Mouse (Mus musculus) neural tube, embryonic 12.5 days (tissue): ENCODE results near the gene Olfr56. TPM values are rescaled to one million over a fixed set of nuclear protein-coding genes. Genes with fewer than 3 reads are reported as not detected.
A peak's percentile ranks its signal among the peaks of the same experiment; 100 is the strongest.

Source experiments
- ATAC-seq: fragments of 200-750 bp; cut with Nextera tagmentation; 2 replicates; pipeline ENCODE4 v1.8.0; 2017; ENCODE audit warnings: low read depth, mild to moderate bottlenecking, moderate TSS enrichment, moderate library complexity; ENCODE audit not compliant: low FRiP score
- H3K27ac ChIP-seq: fragments of 300-500 bp; sonication (generic); 2 replicates; pipeline ENCODE4 v1.5.1; 2016
- H3K27me3 ChIP-seq: fragments of 300-500 bp; sonication (generic); replicated peaks from 2 replicates; pipeline ENCODE4 v1.6.1; 2016; ENCODE audit warnings: mild to moderate bottlenecking
- H3K36me3 ChIP-seq: fragments of 300-500 bp; sonication (generic); 2 replicates; pipeline ENCODE4 v1.6.1; 2016; ENCODE audit warnings: mild to moderate bottlenecking
- H3K4me1 ChIP-seq: fragments of 300-500 bp; sonication (generic); 2 replicates; pipeline ENCODE4 v1.6.1; 2016
- H3K4me2 ChIP-seq: fragments of 300-500 bp; sonication (generic); replicated peaks from 2 replicates; pipeline ENCODE4 v1.6.1; 2016; ENCODE audit warnings: mild to moderate bottlenecking
- H3K4me3 ChIP-seq: fragments of 300-500 bp; sonication (generic); 2 replicates; pipeline ENCODE4 v1.5.1; 2016
- H3K9ac ChIP-seq: fragments of 300-500 bp; sonication (generic); 2 replicates; pipeline ENCODE4 v1.6.1; 2016; ENCODE audit warnings: mild to moderate bottlenecking
- H3K9me3 ChIP-seq: fragments of 300-500 bp; sonication (generic); 2 replicates; pipeline ENCODE4 v1.6.1; 2016; ENCODE audit warnings: mild to moderate bottlenecking
- WGBS: fragments of 180-500 bp; shearing (Covaris S2); methylation state at CpG from one replicate; pipeline ENCODE4 v1.1.7; 2016; 5-methylcytosine and 5-hydroxymethylcytosine counted together
- polyA plus RNA-seq: library from polyadenylated mRNA; unstranded; fragments of >200 nt; fragmentation: Nextera tagmentation; extraction: Ambion mirVana; gene quantifications from 2 replicates; pipeline ENCODE4 v1.2.1, GENCODE M21; 2016

Gene Olfr56
- polyA plus RNA-seq, 1 experiment from 2014 or later = not detected

DNA sequence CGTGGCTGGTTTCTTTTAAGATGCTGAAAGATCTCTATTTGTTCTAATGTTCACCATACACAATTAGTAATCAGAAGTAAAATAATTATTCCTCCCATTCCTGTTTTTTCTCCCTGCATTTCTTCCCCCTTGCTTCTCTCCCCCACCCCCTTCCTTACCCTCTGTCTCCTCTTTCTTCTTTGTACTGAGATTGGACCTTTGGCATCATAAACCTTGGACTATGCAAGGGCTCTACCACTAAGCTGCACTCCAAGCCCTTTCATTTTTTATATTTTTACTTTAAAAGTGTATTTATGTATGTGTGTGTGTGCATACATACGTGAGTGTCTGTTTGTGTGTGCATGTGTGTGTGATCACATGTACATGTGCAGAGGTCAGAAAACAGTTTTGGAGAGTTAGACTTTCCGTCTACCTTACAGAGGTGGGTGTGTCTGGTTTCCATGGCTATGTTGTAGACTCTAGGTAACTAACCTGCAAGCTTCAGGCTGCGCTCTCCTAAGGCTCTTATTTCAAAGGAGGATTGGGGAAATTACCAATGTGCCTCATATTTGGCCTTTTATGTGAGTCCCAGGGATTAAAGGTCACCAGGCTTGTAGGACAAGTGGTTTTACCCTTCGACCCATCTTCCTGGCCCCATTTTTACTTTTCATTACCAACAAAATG, 110.4 kb downstream of the Olfr56 start:
- no peak for ATAC-seq

DNA sequence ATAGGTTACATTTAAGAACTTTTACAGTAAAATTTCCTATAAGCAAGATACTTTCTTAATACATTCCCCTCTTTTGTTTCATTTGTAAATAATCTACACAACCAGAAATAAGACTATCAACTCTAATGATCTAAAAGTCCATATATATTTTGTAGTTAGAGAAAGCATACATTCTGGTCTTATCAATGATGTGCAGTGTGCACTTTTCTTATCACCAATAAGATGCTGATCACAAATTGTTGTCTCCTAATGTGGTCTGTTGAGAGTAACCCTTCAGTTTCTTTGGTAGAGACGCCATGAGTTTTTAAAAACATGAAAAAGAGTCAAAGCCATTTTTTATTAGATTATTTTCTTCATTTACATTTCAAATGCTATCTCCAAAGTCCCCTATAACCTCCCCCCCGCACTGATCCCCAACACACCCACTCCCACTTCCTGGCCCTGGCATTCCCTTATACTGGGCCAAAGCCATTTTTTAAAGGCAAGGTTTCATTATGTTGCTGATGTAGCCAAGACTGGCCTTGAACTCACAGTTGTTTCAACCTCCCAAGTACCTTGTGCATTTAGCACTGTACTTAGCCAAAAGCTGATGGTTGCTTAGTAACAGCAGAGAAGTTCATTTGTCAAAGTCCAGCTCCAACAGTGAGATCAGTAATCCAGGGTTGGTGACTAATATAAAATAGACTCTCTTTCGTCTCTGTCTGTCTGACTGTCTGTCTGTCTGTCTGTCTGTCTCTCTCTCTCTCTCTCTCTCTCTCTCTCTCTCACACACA, 111.2 kb downstream of the Olfr56 start:
- Histone ChIP-seq H3K9ac (no peak overlapping the region), H3K27ac (no peak overlapping the region), H3K4me2 (no peak overlapping the region), H3K36me3 (no peaks in the 10 kb centered on the region), H3K9me3 (no peaks in the 10 kb centered on the region), H3K4me1 (no peaks in the 10 kb centered on the region), H3K4me3 (no peak overlapping the region), H3K27me3 (0 out of 2 replicates have a peak, but pooled peaks cover 3% of the 10 kb centered on the region)
- WGBS = 81% methylated on average over 3 of the region's 3 CpGs
- ATAC-seq = no peak

More for the DNA sequence above, 110.4 kb downstream of the Olfr56 start:
- H3K4me3 ChIP-seq = no peak overlapping the region
- no peaks in the 10 kb centered on the region for H3K9me3 ChIP-seq
- 87% methylated on average over 5 of the region's 5 CpGs for WGBS
- H3K36me3 ChIP-seq = no peaks in the 10 kb centered on the region
- H3K4me2 ChIP-seq = no peak overlapping the region
- 0 out of 2 replicates have a peak, but pooled peaks cover 3% of the 10 kb centered on the region for H3K27me3 ChIP-seq
- H3K4me1 ChIP-seq = no peaks in the 10 kb centered on the region
- H3K27ac ChIP-seq = no peak overlapping the region
- no peak overlapping the region for H3K9ac ChIP-seq

DNA sequence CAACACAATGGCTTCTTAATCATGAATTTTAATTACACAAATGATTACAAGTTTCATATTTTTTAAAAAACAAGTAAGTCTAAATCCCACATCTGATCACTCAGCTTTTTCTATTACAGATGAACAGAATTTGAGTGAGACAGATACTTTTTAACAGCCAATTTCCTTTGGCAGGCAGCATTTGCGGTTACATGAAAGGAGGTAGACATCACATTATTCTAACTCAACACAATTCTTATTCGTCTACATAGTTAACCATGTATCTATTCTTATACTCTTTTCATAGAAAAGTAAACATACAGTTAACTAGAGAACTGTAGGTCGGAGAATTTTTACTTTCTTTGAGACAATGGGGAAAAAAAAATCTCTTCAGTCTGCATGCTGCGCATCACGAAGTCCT, 111.9 kb downstream of the Olfr56 start:
- no peak overlapping the region for H3K4me3 ChIP-seq
- no peaks in the 10 kb centered on the region for H3K36me3 ChIP-seq
- 0 out of 2 replicates have a peak, but pooled peaks cover 3% of the 10 kb centered on the region for H3K27me3 ChIP-seq
- H3K27ac ChIP-seq = no peak overlapping the region
- no peaks in the 10 kb centered on the region for H3K9me3 ChIP-seq
- H3K9ac ChIP-seq = no peak overlapping the region
- WGBS = 92% methylated on average over 5 of the region's 5 CpGs
- ATAC-seq = no peak
- H3K4me1 ChIP-seq = no peaks in the 10 kb centered on the region
- H3K4me2 ChIP-seq = no peak overlapping the region

DNA sequence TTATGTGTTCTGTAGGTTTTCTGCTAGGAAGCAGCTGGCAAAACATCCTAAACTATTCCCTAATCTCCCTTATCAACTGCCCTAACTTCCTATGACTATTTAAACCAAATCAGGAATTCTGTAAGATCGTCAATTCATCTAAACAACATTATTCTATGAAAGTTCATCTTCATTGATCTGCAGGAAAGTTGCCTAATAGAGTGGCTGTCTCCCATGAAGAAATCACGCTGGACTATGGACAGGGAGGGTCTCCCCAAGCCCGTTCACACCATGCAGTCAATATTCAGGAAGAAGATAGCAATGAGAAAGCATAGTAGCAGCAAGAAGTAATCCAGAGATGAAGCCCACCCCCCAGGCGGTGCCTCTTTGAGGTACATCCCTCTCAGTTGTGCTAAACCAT, 112.5 kb downstream of the Olfr56 start:
- H3K4me3 ChIP-seq = no peak overlapping the region
- H3K36me3 ChIP-seq = no peaks in the 10 kb centered on the region
- no peaks in the 10 kb centered on the region for H3K4me1 ChIP-seq
- WGBS = 79% methylated on average over 4 of the region's 4 CpGs
- H3K9me3 ChIP-seq = no peaks in the 10 kb centered on the region
- H3K9ac ChIP-seq = no peak overlapping the region
- no peak for ATAC-seq
- H3K27me3 ChIP-seq = 0 out of 2 replicates have a peak, but pooled peaks cover 3% of the 10 kb centered on the region
- no peak overlapping the region for H3K4me2 ChIP-seq
- H3K27ac ChIP-seq = no peak overlapping the region

DNA sequence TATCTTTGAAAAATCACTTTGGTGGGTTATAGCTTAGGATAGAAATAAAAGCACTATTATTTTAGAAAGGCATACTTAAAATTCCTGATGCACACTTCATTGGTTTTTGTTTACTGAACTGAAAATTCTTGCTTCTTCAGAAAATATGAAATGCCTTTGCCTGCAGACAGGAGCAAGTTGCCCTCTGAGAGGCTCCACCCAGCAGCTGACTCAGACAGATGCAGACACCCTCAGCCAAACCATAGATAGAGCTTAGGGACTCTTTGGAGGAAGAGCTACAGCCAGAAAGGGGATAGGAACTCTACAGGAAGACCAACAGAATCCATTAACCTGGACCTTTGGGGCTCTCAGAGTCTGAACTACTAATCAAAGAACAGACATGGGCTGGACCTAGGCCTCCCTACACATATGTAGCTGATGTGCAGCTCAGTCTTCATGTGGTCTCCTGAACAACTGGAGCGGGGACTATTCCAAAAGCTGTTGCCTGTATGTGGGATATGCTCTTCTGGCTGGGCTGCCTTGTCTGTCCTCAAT, 113.4 kb downstream of the Olfr56 start:
- Histone ChIP-seq H3K27me3 (0 out of 2 replicates have a peak, but pooled peaks cover 3% of the 10 kb centered on the region), H3K4me2 (no peak overlapping the region), H3K4me3 (no peak overlapping the region), H3K4me1 (no peaks in the 10 kb centered on the region), H3K9me3 (no peaks in the 10 kb centered on the region), H3K36me3 (no peaks in the 10 kb centered on the region), H3K27ac (no peak overlapping the region), H3K9ac (no peak overlapping the region)
- no peak for ATAC-seq
- WGBS = 97% methylated on average over 1 of the region's 1 CpGs

DNA sequence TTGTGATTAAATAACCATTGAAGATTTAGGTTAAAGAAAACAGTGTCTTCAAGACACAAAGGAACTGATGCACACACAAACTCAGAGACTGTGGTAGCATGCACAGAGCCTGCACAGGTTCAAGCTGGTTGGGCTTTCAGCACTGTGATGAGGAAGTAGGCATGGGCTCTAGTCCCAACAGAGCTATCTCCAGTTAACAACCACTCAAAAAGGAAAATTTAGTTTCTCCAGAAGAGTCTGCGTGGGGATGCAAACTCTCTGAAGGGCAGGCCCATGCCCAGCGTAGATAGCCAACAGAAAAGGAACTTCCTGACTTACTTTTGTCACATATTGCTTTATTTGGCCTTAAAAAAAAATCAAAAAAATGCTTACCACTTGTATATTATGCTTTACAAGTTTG, 114.1 kb downstream of the Olfr56 start:
- H3K4me1 ChIP-seq = no peaks in the 10 kb centered on the region
- ATAC-seq = no peak
- H3K9ac ChIP-seq = no peak overlapping the region
- no peaks in the 10 kb centered on the region for H3K36me3 ChIP-seq
- 98% methylated on average over 2 of the region's 2 CpGs for WGBS
- H3K27ac ChIP-seq = no peak overlapping the region
- H3K4me2 ChIP-seq = no peak overlapping the region
- 0 out of 2 replicates have a peak, but pooled peaks cover 3% of the 10 kb centered on the region for H3K27me3 ChIP-seq
- H3K9me3 ChIP-seq = no peaks in the 10 kb centered on the region
- H3K4me3 ChIP-seq = no peak overlapping the region

DNA sequence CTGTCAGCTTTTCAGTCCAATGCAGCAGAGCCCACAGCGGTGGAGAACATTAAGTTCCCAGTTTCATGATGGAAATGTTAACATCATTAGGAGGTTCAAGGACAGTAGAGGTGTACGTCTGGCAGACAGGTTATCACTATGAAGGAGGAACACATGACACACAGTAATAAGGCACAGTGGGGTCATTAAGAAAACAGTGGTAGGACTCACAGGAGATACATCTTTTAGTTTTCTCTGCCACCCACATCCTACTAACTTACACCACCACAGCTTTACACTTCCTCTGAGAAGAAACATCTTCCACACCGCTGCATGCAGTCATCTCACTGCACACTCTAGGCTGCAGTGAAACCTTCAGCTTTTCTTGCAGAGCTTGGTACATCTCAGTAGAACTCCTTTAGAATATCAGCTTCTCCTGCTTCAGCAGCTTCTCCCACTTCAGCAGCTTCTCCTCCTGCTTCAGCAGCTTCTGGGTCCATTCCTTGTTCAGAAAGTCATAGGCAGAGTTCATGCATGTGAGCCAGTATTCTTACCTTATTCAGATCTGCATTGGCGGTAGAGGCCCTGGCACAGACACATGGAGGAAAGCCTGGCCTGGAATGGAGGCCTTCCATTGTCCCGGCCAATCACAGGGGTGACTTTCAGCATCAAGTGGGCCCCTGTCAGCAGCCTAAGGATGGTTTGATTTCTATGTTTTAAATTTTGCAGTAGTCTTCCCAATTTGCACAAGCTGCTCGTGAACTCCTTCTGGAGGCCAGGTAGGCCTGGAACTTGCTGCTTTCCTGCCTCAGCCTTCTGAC, 115.4 kb downstream of the Olfr56 start:
- Histone ChIP-seq H3K27me3 (no peaks in the 10 kb centered on the region), H3K27ac (no peak overlapping the region), H3K9ac (no peak overlapping the region), H3K4me3 (no peak overlapping the region), H3K4me2 (no peak overlapping the region), H3K4me1 (no peaks in the 10 kb centered on the region), H3K9me3 (no peaks in the 10 kb centered on the region), H3K36me3 (no peaks in the 10 kb centered on the region)
- ATAC-seq = no peak
- WGBS = 92% methylated on average over 6 of the region's 6 CpGs

DNA sequence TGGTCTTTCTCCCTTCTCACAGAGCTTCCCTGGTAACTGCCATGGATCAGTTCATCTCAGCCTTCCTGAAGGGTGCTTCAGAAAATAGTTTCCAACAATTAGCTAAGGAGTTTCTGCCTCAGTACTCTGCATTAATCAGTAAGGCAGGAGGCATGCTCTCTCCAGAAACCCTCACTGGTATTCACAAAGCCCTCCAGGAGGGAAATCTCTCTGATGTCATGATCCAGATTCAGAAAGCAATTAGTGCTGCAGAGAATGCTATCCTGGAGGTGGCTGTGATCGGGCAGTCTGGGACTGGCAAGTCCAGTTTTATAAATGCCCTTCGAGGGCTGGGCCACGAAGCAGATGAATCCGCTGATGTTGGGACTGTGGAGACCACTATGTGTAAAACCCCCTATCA, 116.7 kb downstream of the Olfr56 start:
- no peak for ATAC-seq
- no peak overlapping the region for H3K4me2 ChIP-seq
- no peaks in the 10 kb centered on the region for H3K27me3 ChIP-seq
- no peak overlapping the region for H3K4me3 ChIP-seq
- no peaks in the 10 kb centered on the region for H3K36me3 ChIP-seq
- no peaks in the 10 kb centered on the region for H3K4me1 ChIP-seq
- H3K27ac ChIP-seq = no peak overlapping the region
- no peak overlapping the region for H3K9ac ChIP-seq
- 90% methylated on average over 4 of the region's 4 CpGs for WGBS
- no peaks in the 10 kb centered on the region for H3K9me3 ChIP-seq

DNA sequence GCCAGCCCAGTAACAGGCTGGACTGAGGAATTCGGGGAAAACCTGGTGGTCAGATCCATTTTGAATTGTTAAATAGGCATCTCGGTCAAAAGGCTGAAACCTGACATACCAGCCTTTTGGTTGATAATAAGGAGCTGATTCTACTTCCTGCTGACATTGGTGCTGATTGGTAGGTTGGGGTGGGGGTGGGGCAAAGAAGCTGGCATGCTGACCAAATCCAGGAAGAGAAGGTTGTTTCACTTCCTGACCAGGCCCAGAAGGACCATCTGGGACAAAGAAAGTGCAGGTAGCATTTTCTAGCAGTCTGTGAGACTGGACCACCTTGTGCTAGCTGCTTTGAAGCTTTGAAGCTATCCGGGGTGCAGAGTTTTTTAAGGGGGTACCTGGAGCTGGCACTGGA, 121.7 kb downstream of the Olfr56 start:
- no peak overlapping the region for H3K4me2 ChIP-seq
- no peak overlapping the region for H3K4me3 ChIP-seq

DNA sequence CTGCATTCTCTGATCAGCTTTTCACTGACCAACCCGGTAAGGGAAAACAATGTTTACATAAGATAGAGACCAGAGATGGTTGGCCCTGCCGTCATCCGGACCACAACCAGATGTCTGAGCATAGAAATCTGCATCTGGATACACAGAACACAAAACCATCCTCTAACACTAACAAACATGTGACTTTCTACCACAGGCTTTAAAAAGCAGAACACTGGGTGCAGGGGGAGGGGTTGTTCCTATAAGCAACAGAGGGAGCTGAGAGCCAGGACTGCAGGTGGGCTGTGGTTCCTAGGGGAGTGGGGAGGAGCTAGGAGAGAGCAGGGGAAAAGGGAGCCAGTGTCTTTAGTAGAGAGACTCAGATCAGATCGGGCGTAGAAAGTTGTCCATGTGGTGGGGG, 122.8 kb downstream of the Olfr56 start:
- no peak overlapping the region for H3K4me2 ChIP-seq
- no peak overlapping the region for H3K4me3 ChIP-seq
- H3K9me3 ChIP-seq = no peaks in the 10 kb centered on the region
- no peak for ATAC-seq
- WGBS = 69% methylated on average over 5 of the region's 5 CpGs
- H3K27ac ChIP-seq = no peak overlapping the region
- no peaks in the 10 kb centered on the region for H3K27me3 ChIP-seq
- H3K9ac ChIP-seq = no peak overlapping the region
- H3K4me1 ChIP-seq = no peaks in the 10 kb centered on the region
- H3K36me3 ChIP-seq = no peaks in the 10 kb centered on the region

More for the DNA sequence above, 121.7 kb downstream of the Olfr56 start:
- ATAC-seq = no peak
- Histone ChIP-seq H3K9me3 (no peaks in the 10 kb centered on the region), H3K27ac (no peak overlapping the region), H3K36me3 (no peaks in the 10 kb centered on the region), H3K4me1 (no peaks in the 10 kb centered on the region), H3K27me3 (no peaks in the 10 kb centered on the region), H3K9ac (no peak overlapping the region)
- WGBS = 84% methylated on average over 3 of the region's 3 CpGs

DNA sequence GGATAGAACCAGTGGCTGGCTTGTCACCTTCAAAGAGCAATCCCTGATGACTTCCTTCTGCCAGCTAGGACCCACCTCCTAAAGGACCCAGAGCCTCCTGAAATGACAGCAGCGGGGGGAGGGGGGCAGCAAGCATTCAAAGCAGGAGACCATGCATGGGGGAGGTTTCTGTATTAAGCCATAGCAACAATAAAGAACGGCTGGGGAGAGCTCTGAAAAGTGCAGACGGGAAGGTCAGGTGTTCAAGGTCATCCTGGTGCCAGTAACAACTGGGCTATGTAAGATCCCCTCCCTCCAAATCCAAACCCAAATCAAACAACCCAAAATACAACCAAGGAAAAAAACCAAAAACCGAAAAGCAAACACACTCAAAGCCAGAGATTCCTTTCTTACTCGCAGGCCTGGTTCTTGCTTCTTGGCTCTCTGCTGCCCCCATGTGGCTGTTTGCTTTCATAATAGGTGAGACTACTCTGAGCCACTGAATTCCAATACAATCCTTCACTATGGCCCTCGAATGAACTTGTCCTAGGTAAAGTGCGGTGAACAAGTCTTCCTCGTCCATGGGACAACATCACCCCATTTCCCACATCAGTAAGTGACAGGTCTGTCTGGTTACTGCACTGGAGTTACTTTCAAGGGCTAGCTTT, 124.5 kb downstream of the Olfr56 start:
- no peaks in the 10 kb centered on the region for H3K27me3 ChIP-seq
- no peaks in the 10 kb centered on the region for H3K9me3 ChIP-seq
- H3K9ac ChIP-seq = no peak overlapping the region
- no peak overlapping the region for H3K4me3 ChIP-seq
- no peak overlapping the region for H3K4me2 ChIP-seq
- ATAC-seq = peak; percentile 72
- H3K27ac ChIP-seq = no peak overlapping the region
- no peaks in the 10 kb centered on the region for H3K4me1 ChIP-seq
- H3K36me3 ChIP-seq = no peaks in the 10 kb centered on the region
- WGBS = 18% methylated on average over 8 of the region's 8 CpGs
